Mouse (Mus musculus) megakaryocyte-erythroid progenitor cell, adult 5-6 weeks (primary cell): ENCODE results near the gene Ccdc188. TPM values are rescaled to one million over a fixed set of nuclear protein-coding genes. Genes with fewer than 3 reads are reported as not detected.
A peak's percentile ranks its signal among the peaks of the same experiment; 100 is the strongest.

Source experiments
- ATAC-seq: replicated peaks from 2 replicates; pipeline ENCODE4 v1.8.0; 2016; ENCODE audit warnings: mild to moderate bottlenecking, inconsistent platforms; ENCODE audit not compliant: severe bottlenecking, poor library complexity, low FRiP score, low TSS enrichment
- total RNA-seq, 2 experiments: library from RNA; stranded (forward) in 1 of 2; stranded (reverse) in 1 of 2; fragments of 200-1000, 215-1000 nt in 1 of 2; fragments of >200 nt in 1 of 2; fragmentation: Nextera tagmentation in 1 of 2; gene quantifications; 2 replicates each; pipeline ENCODE4 v1.2.3; 2014 to 2017

Gene Ccdc188
- total RNA-seq, 2 experiments from 2014 or later = not detected

DNA sequence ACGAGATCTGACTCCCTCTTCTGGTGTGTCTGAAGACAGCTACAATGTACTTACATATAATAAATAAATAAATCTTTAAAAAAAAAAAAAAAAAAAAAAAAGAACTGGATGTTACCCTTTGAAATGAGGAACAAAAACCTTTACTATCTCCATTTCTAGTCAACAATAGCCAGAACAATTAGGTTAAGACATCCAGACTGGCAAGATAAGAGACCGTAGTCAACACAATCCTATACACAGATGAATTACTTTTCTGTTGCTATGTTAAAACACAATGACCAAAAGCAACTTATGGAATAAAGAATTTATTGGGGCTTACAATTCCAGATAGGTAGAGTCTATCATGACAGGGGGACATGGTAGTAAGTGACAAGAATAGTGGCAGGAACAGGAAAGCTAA is 47.3 kb downstream of the Ccdc188 start:
- ATAC-seq = no peak

DNA sequence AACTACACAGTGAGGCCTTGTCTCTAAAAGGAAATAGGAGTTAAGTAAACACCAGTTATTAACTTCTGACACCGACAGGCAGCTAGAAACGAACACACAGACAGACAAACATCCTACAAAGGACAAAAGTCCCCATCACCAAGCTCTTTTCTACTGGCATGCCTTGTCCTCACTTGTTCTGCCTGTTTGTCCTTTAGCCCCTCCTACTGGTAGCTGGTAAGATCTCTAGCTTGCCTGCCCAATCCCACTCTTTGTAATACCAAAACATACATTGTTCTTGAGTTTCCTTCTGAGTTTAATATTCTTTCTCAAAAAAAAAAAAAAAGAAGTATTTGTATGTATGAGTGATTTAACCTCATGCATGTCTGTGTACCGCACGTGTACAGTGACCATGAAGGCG is 50.5 kb downstream of the Ccdc188 start:
- peak; percentile 59; the same call in 1 of the 2 replicates for ATAC-seq

Other genes with a start within 250 kb of the Ccdc188 start
- 4.0 TPM in 1 of 2 replicates, not detected in the other for gene Vpreb2, start 237.5 kb upstream of the Ccdc188 start, total RNA-seq (2014; fragmentation: Nextera tagmentation)
- gene Vpreb2, start 237.5 kb upstream of the Ccdc188 start, total RNA-seq (2017) = 3.3 TPM in 1 of 2 replicates, not detected in the other
- gene Dgcr6, start 165.0 kb upstream of the Ccdc188 start, total RNA-seq (2014; fragmentation: Nextera tagmentation) = 61.2 and 64.6 TPM in 2 replicates
- gene Dgcr6, start 165.0 kb upstream of the Ccdc188 start, total RNA-seq (2017) = 22.7 and 26.0 TPM in 2 replicates
- 9.8 and 14.0 TPM in 2 replicates for gene Prodh, start 127.7 kb upstream of the Ccdc188 start, total RNA-seq (2014; fragmentation: Nextera tagmentation)
- 14.2 and 23.5 TPM in 2 replicates for gene Prodh, start 127.7 kb upstream of the Ccdc188 start, total RNA-seq (2017)
- not detected in 2 replicates for gene Rtn4r, start 90.2 kb upstream of the Ccdc188 start, total RNA-seq (2014; fragmentation: Nextera tagmentation)
- 0.30 and 0.38 TPM in 2 replicates for gene Rtn4r, start 90.2 kb upstream of the Ccdc188 start, total RNA-seq (2017)
- gene Zdhhc8, start 17.3 kb downstream of the Ccdc188 start, total RNA-seq (2014; fragmentation: Nextera tagmentation) = 3.1 and 4.8 TPM in 2 replicates
- gene Zdhhc8, start 17.3 kb downstream of the Ccdc188 start, total RNA-seq (2017) = 0.56 and 4.5 TPM in 2 replicates
- 162 and 237 TPM in 2 replicates for gene Trmt2a, start 30.8 kb downstream of the Ccdc188 start, total RNA-seq (2014; fragmentation: Nextera tagmentation)
- 56.6 and 73.7 TPM in 2 replicates for gene Trmt2a, start 30.8 kb downstream of the Ccdc188 start, total RNA-seq (2017)
- 485 and 544 TPM in 2 replicates for gene Ranbp1, start 30.9 kb downstream of the Ccdc188 start, total RNA-seq (2014; fragmentation: Nextera tagmentation)
- 572 and 765 TPM in 2 replicates for gene Ranbp1, start 30.9 kb downstream of the Ccdc188 start, total RNA-seq (2017)
- gene Gm49776, start 40.4 kb downstream of the Ccdc188 start, total RNA-seq (2014; fragmentation: Nextera tagmentation) = not detected in 2 replicates
- 0.47 TPM in 1 of 2 replicates, not detected in the other for gene Gm49776, start 40.4 kb downstream of the Ccdc188 start, total RNA-seq (2017)
- gene Dgcr8, start 71.4 kb downstream of the Ccdc188 start, total RNA-seq (2014; fragmentation: Nextera tagmentation) = 77.7 and 78.5 TPM in 2 replicates
- gene Dgcr8, start 71.4 kb downstream of the Ccdc188 start, total RNA-seq (2017) = 47.5 and 78.3 TPM in 2 replicates
- gene Tango2, start 130.2 kb downstream of the Ccdc188 start, total RNA-seq (2014; fragmentation: Nextera tagmentation) = 76.7 and 91.5 TPM in 2 replicates
- 16.9 and 20.4 TPM in 2 replicates for gene Tango2, start 130.2 kb downstream of the Ccdc188 start, total RNA-seq (2017)
- 14.0 and 16.5 TPM in 2 replicates for gene Arvcf, start 130.3 kb downstream of the Ccdc188 start, total RNA-seq (2014; fragmentation: Nextera tagmentation)
- 14.3 and 19.4 TPM in 2 replicates for gene Arvcf, start 130.3 kb downstream of the Ccdc188 start, total RNA-seq (2017)
- 75.4 and 82.3 TPM in 2 replicates for gene Txnrd2, start 208.5 kb downstream of the Ccdc188 start, total RNA-seq (2014; fragmentation: Nextera tagmentation)
- 97.2 and 145 TPM in 2 replicates for gene Txnrd2, start 208.5 kb downstream of the Ccdc188 start, total RNA-seq (2017)
- 84.0 and 105 TPM in 2 replicates for gene Comt, start 209.0 kb downstream of the Ccdc188 start, total RNA-seq (2014; fragmentation: Nextera tagmentation)
- gene Comt, start 209.0 kb downstream of the Ccdc188 start, total RNA-seq (2017) = 56.1 and 59.7 TPM in 2 replicates